Mouse (Mus musculus): ENCODE measurements at regions not wholly inside any gene's neighbourhood (a gene's known extent, or its start where the extent isn't known, plus 50 kb on each side); places are given as distances from the start of the nearest gene placed in this dataset.
A peak's percentile ranks its signal among the peaks of the same experiment; 100 is the strongest.

- DNase-seq = no peak
Measured at GRCm38 (mm10) chr3:80256383-80256782, 372.1 kb downstream of the Fam198b start.

- DNase-seq = no peak
Measured at GRCm38 (mm10) chr3:80263095-80263494, 378.8 kb downstream of the Fam198b start.

- no peak for DNase-seq
Measured at GRCm38 (mm10) chr3:80284656-80285055, 400.3 kb downstream of the Fam198b start.

- no peak for DNase-seq
Measured at GRCm38 (mm10) chr3:80285246-80285645, 400.9 kb downstream of the Fam198b start.

GRCm38 (mm10) chr3:80293485-80293884, 409.2 kb downstream of the Fam198b start:
- no peak for DNase-seq

GRCm38 (mm10) chr3:80307632-80308031, 423.3 kb downstream of the Fam198b start:
- DNase-seq = no peak

GRCm38 (mm10) chr3:80309931-80310330, 425.6 kb downstream of the Fam198b start:
- peak; percentile 27 to 51 for DNase-seq

GRCm38 (mm10) chr3:80311689-80312088, 427.4 kb downstream of the Fam198b start:
- DNase-seq = no peak

GRCm38 (mm10) chr3:80322291-80322690, 438.0 kb downstream of the Fam198b start:
- DNase-seq = no peak

- no peak for DNase-seq
Measured at GRCm38 (mm10) chr3:80324726-80325125, 440.4 kb downstream of the Fam198b start.

GRCm38 (mm10) chr3:80331776-80332175, 447.4 kb downstream of the Fam198b start:
- DNase-seq = no peak

- DNase-seq = no peak
Measured at GRCm38 (mm10) chr3:80334446-80334893, 450.1 kb downstream of the Fam198b start.

GRCm38 (mm10) chr3:80336123-80336674, 451.9 kb downstream of the Fam198b start:
- no peak for DNase-seq

- no peak for DNase-seq
Measured at GRCm38 (mm10) chr3:80367972-80368371, 434.7 kb downstream of the Gria2 start.

- DNase-seq = no peak
Measured at GRCm38 (mm10) chr3:80369214-80369941, 433.3 kb downstream of the Gria2 start.

- DNase-seq = peak; percentile 0 to 13
Measured at GRCm38 (mm10) chr3:80372436-80372835, 430.2 kb downstream of the Gria2 start.

GRCm38 (mm10) chr3:80385986-80386385, 416.6 kb downstream of the Gria2 start:
- peak; percentile 27 to 44 for DNase-seq

- DNase-seq = no peak
Measured at GRCm38 (mm10) chr3:80396240-80396639, 406.4 kb downstream of the Gria2 start.

GRCm38 (mm10) chr3:80420453-80420852, 382.2 kb downstream of the Gria2 start:
- no peak for DNase-seq

- DNase-seq = no peak
Measured at GRCm38 (mm10) chr3:80421461-80421860, 381.2 kb downstream of the Gria2 start.

- no peak for DNase-seq
Measured at GRCm38 (mm10) chr3:80422106-80422505, 380.5 kb downstream of the Gria2 start.

- no peak for DNase-seq
Measured at GRCm38 (mm10) chr3:80422646-80423045, 380.0 kb downstream of the Gria2 start.

Measured in adrenal gland, postnatal 36 days (tissue).